ENCODE assay signal across 9 mouse cellular contexts in the genomic region with DNA sequence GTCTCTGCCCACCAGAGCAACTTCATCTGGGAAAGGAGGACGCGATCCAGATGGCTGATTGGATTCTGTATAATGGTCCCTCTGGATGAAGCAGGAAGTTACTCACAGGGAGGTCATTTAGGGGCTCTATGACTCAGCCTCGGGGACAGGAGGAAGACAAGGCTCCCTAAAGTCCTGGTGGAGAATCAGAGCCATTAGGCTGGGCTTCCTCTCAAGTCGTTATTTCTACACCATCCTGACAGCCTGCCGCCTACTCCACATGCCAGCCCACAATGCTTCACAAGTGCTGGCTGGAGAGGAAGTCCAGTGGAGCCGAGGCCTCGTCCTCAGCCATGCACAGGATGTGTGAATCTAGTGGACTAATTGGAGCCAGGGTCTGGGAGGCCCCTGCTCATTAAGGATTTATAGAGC.
DNase-seq lines count a peak whose midpoint lies in the region; ATAC-seq and TF ChIP-seq lines count a peak whose summit lies in the region.
"Had no signal": no experiment of that assay in that cellular context is flagged by ENCODE, and none has a peak within 500 bp of the region (broad histone marks: within the 10 kb centered on the region; RNA-seq: fewer than 3 reads in every experiment).

No protein-coding gene starts in this region.

- H3K36me3 ChIP-seq in heart, embryonic 16.5 days (ENCODE audit: control insufficient read depth, insufficient read depth): peaks cover 3% of the 10 kb centered on the region; the same call in 1 of the 2 replicates
- no peaks in the 10 kb centered on the region for H3K36me3 ChIP-seq in liver, embryonic 13.5 days

- no peak overlapping the region for H3K4me2 ChIP-seq in heart, embryonic 16.5 days (ENCODE audit: low read depth, low read length)
- no peak overlapping the region for H3K4me2 ChIP-seq in liver, embryonic 13.5 days

- no peaks in the 10 kb centered on the region for H3K9me3 ChIP-seq in heart, embryonic 16.5 days (replicated peaks; ENCODE audit: control insufficient read depth, low read length)
- no peaks in the 10 kb centered on the region for H3K9me3 ChIP-seq in liver, embryonic 13.5 days (replicated peaks)

- H3K9ac ChIP-seq in heart, embryonic 16.5 days (ENCODE audit: low read length): no peak overlapping the region
- no peak overlapping the region for H3K9ac ChIP-seq in liver, embryonic 13.5 days

- no peak for TF ChIP-seq POLR2A in bone marrow macrophage, adult 2 months (IDR thresholded peaks at IDR 0.05; ENCODE audit: borderline replicate concordance, low read depth, low read length)

- H3K27me3 ChIP-seq in heart, embryonic 16.5 days (ENCODE audit: control insufficient read depth, insufficient read depth, low read length): no peaks in the 10 kb centered on the region
- no peaks in the 10 kb centered on the region for H3K27me3 ChIP-seq in liver, embryonic 13.5 days
- H3K27me3 ChIP-seq: CH12.LX had no signal

- intact Hi-C loops in gastrocnemius, postnatal 14 days (cut with DNase I; ENCODE audit: low total_unique reads): no loop called here

- no peak overlapping the region for H3K4me3 ChIP-seq in bone marrow macrophage, adult 2 months (ENCODE audit: insufficient read depth, low read length)
- H3K4me3 ChIP-seq in heart, embryonic 16.5 days (ENCODE audit: low read length): no peak overlapping the region
- no peak overlapping the region for H3K4me3 ChIP-seq in liver, embryonic 13.5 days (replicated peaks)

- DNase-seq in gastrocnemius, adult 18-20 months (ENCODE audit: low spot score): peak; percentile 22
- DNase-seq in gastrocnemius, postnatal 14 days: no peak
- DNase-seq in liver, embryonic 13.5 days: no peak
- no peak for DNase-seq in urinary bladder, postnatal 36 days (ENCODE audit: low spot score in 2 of 2)
- DNase-seq in right cerebral cortex, adult 2 months (ENCODE audit: low spot score in 2 of 2): no peak
- DNase-seq in layer of hippocampus, postnatal 14 days (ENCODE audit: low spot score in 2 of 2): no peak

- peaks cover 57% of the 10 kb centered on the region for H3K4me1 ChIP-seq in bone marrow macrophage, adult 2 months (ENCODE audit: control insufficient read depth, insufficient read depth, low read length)
- peaks cover 38% of the 10 kb centered on the region for H3K4me1 ChIP-seq in heart, embryonic 16.5 days (ENCODE audit: control insufficient read depth, insufficient read depth, low read length)
- H3K4me1 ChIP-seq in liver, embryonic 13.5 days (replicated peaks): peaks cover 81% of the 10 kb centered on the region

- TF ChIP-seq CTCF in bone marrow macrophage, adult 2 months (IDR thresholded peaks at IDR 0.05; ENCODE audit: low read depth, low read length): no peak

- no peak for ATAC-seq in heart, embryonic 16.5 days (replicated peaks; ENCODE audit: extremely low read depth, insufficient read depth, low FRiP score)
- no peak for ATAC-seq in liver, embryonic 13.5 days (ENCODE audit: low read depth)

- 28% methylated on average over 7 of the region's 7 CpGs for WGBS in heart, embryonic 16.5 days
- 40% methylated on average over 7 of the region's 7 CpGs for WGBS in liver, embryonic 13.5 days (ENCODE audit: insufficient replicate concordance)

- H3K27ac ChIP-seq in bone marrow macrophage, adult 2 months (ENCODE audit: insufficient read depth, low read depth, low read length): peak overlapping the region; percentile 76
- peak overlapping the region; percentile 60 for H3K27ac ChIP-seq in heart, embryonic 16.5 days (ENCODE audit: low read length)
- peak overlapping the region; percentile 44; the same call in 1 of the 2 replicates for H3K27ac ChIP-seq in liver, embryonic 13.5 days
